Mouse (Mus musculus) embryonic fibroblast, embryonic 13.5 days (primary cell): ENCODE measurements at regions not wholly inside any gene's neighbourhood (a gene's known extent, or its start where the extent isn't known, plus 50 kb on each side); places are given as distances from the start of the nearest gene placed in this dataset.

ENCODE experiments used
- H3K27ac ChIP-seq: 2 replicates; pipeline ENCODE4 v1.5.1; 2012; ENCODE audit warnings: low read length, control low read depth, inconsistent platforms; ENCODE audit not compliant: insufficient read depth
- H3K4me1 ChIP-seq: 2 replicates; pipeline ENCODE4 v1.6.1; 2011; ENCODE audit warnings: low read length; ENCODE audit not compliant: control insufficient read depth, insufficient read depth
- H3K4me3 ChIP-seq: 2 replicates; pipeline ENCODE4 v1.5.1; 2011; ENCODE audit warnings: mild to moderate bottlenecking, control low read depth, low read length; ENCODE audit not compliant: insufficient read depth
- CTCF ChIP-seq: IDR thresholded peaks from 2 replicates; pipeline ENCODE4 v1.5.1; 2011; ENCODE audit warnings: mild to moderate bottlenecking, control low read depth, low read length, moderate library complexity, borderline replicate concordance; ENCODE audit not compliant: insufficient read depth
- POLR2A ChIP-seq: IDR thresholded peaks from 2 replicates; pipeline ENCODE4 v1.6.1; 2011; ENCODE audit warnings: low read depth, mild to moderate bottlenecking, control low read depth, low read length, moderate library complexity

DNA sequence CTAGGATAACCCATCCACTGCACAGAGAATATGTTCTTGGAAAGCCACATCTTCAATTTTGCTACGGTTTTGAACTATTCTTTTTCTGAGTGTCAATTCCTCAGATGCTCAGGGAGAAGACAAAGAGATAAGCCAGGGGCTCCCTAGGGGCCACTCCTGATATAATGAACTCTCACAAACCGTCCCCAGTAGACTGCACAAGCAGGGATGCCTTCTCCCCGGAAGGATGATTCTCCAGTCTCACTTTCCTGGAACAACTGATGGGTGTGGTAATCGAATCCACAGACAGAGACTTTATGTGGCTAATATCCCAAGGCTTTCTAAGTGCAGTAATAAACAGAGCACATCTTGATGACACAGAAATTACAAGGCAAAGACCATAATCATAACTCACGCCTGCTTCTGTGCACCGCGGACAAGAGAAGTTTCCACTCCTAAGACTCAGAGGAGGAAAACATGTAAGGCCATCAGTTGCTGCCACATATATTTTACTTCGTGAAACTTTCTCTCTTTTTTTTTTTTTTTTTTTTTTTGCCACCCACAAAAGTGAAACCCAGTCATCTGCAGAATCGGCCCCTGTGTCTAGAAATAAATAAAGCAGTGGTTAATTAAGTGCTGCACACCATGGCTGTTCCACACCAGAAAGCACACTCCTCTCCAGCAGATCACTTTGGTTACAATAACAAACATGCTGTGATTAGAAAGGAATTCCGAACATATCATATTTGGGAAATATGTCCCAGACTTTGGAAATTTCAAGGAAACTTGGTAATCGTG is 433.8 kb downstream of the Gsdmc2 start:
- H3K4me1 ChIP-seq = peaks cover 8% of the 10 kb centered on the region; the same call in 1 of the 2 replicates
- H3K4me3 ChIP-seq = no peak overlapping the region
- peak overlapping the region; percentile 71 for H3K27ac ChIP-seq
- no peak for TF ChIP-seq CTCF
- no peak for TF ChIP-seq POLR2A

DNA sequence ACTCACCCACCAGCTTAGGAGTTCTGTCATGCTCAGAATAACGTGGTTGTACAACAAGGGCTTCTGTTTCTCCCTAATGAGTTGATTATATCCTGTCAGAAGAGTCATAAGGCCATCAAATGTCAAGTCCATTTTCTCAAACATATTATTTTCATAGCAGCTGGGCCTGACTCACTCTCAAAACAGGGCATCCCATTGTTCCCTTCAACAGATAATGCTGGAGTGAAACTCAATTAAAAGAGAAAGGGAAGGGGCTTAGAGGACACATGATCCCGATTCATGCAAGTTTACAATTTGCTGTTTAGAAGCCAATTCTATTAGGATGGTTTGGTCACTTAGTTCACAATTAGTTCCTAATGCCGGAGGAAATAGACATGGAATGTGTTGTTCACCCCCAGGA is 444.5 kb downstream of the Gsdmc2 start:
- no peak overlapping the region for H3K4me3 ChIP-seq
- peaks cover 2% of the 10 kb centered on the region; the same call in 1 of the 2 replicates for H3K4me1 ChIP-seq
- TF ChIP-seq POLR2A = no peak
- H3K27ac ChIP-seq = peak overlapping the region; percentile 79

DNA sequence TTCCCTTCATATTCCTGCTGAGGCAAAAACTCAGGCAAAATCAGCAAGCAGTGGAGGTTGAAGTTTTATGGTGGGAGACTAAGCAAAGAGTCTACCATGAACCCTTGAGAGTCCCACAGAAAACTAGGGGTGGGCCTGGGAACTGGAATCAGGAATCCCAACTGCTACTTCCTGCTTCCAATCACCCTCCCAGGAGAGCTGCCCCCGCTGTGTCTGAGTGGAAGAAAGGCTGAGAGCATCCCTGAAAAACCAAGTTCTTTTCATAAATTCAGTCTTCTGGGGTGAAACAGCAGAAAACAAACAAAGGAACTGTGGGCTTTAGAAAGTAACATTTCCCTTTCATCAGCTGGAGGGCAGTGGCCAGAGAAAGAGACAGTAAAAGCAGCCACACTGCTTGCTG is 445.0 kb downstream of the Gsdmc2 start:
- H3K4me1 ChIP-seq = peaks cover 2% of the 10 kb centered on the region; the same call in 1 of the 2 replicates
- H3K4me3 ChIP-seq = no peak overlapping the region
- H3K27ac ChIP-seq = peak overlapping the region; percentile 79
- TF ChIP-seq CTCF (no peak), POLR2A (no peak)

DNA sequence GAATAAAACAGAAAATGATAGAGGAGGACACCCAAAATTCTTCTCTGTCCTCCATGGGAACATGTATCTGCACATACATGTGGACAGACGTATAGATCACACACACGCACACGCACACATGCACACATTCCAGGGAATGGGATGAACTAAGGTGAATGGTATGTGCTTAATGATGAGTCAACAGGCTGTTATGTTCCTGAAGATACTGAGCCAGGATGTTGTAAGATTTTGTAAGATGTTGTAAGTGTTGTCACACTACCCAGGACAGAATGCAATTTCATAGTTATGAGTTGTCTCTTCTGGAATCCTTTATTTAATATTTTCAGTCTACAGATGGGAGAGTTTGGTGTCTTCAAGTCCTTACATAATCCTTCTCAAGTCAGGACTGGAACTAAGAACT is 447.5 kb downstream of the Gsdmc2 start:
- TF ChIP-seq CTCF = no peak
- TF ChIP-seq POLR2A = no peak
- Histone ChIP-seq H3K4me1 (peaks cover 2% of the 10 kb centered on the region; the same call in 1 of the 2 replicates), H3K27ac (peak overlapping the region; percentile 52; the same call in 1 of the 2 replicates), H3K4me3 (no peak overlapping the region)

DNA sequence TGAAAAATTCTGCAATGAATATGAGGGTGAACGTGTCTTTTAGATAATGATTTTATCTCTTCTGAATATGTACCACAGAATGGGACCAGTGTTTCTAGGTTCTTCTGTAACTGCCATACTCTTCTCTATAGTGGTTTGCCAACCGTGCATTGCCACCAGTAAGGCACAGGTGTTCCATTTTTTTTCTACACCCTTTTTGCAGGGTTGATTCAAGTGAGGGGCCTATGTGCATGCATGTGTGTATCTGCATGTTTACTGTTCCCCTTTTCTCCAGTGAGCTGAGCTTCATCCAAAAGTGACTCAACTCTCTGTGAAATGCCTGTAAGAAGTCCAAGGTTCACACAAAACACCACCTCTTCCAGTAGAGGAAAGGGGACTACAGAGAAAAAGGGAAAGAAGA is 467.7 kb downstream of the Gsdmc2 start:
- Histone ChIP-seq H3K27ac (no peak overlapping the region), H3K4me1 (no peaks in the 10 kb centered on the region), H3K4me3 (no peak overlapping the region)
- no peak for TF ChIP-seq POLR2A
- no peak for TF ChIP-seq CTCF

DNA sequence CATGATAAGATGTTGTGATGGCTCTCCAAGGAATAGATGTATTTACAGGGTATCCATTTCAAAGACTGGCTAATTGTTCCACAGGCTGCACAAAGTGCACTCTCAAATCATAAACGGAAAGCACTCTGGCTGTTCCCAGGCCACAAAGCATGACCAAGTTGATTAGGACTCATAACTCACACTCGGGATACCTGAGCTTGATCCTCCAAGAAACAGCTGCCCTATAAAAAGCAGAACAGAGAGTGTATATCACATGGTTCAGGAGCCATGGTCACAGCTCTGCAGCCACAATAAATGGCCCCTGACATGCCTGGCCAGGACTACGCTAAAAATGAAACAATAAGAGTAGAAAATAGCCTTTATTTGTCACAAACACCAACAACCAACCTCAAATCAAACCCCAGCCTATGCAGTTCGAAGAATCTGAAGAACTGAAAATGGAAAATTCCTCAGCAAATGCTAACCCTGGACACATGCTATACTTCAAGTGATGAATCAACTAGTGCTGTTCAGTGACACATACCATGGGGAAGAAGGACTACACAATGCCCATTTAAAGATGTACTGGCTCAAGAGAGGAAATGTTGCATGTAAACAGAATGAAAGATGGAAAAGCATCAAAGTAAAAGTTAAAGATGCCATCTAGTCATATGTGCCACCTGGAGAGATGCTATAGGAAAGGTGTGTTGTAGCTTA is 473.5 kb downstream of the Gsdmc2 start:
- no peak for TF ChIP-seq POLR2A
- TF ChIP-seq CTCF = no peak
- H3K4me3 ChIP-seq = no peak overlapping the region
- H3K4me1 ChIP-seq = no peaks in the 10 kb centered on the region
- H3K27ac ChIP-seq = no peak overlapping the region

DNA sequence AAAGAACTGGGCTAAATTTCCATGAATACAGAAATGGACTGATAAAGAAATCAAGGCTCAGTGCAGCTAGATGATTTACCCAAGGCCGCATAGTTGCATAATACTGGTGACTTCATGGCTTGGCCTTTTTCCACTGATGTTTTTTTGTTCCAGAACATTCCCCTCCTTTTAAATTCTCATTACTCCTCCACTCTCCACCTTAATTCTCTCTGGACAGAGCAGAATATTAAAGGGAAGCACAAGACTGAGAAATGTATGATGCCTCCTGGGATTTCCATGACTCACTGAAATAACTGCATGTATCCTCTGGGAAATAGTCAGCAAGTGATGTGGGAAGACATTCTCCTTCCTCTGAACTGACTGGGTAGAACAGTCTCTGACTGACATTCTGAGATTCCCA is 480.5 kb downstream of the Gsdmc2 start:
- H3K4me1 ChIP-seq = no peaks in the 10 kb centered on the region
- no peak overlapping the region for H3K4me3 ChIP-seq
- peak overlapping the region; percentile 70 for H3K27ac ChIP-seq
- TF ChIP-seq CTCF (no peak), POLR2A (no peak)

DNA sequence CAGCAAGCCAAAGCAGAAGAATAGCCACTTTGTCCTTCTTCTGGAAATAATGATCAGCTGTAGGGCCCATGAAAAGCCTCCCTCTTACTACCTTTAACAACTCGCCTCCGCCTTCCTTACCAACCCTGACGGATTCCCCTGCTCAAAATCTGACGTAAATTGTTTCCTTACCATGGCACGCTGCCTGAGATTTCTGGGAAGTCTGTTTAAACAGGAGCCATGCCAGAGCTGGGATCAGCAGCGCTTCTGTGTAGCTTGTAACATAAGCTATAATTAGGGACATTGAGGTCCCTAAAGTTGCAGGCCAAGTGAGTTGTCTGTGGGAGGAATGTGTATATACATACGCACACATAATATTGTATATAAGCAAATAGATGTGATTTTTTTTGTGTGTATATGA is 484.6 kb downstream of the Gsdmc2 start:
- Histone ChIP-seq H3K4me1 (no peaks in the 10 kb centered on the region), H3K27ac (no peak overlapping the region), H3K4me3 (no peak overlapping the region)
- TF ChIP-seq POLR2A (no peak), CTCF (no peak)

DNA sequence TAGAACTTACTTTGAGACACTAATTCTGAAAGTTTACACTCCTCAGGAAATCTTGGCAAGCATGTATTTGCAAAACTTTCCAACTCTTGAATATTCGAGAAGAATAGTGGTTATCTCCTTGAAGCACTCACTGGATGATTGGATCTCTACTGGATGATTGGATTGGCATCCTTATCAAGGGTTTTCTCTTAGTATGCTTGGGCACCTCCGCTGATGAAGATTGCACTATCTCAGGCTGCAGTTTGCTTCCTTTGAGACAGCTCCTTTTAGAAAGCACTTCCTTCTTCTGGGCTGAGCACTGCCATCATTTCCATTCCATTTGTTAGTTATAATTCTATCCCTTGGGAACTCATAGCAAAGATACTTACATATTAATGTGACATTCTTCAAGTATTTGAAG is 503.2 kb downstream of the Gsdmc2 start:
- no peak overlapping the region for H3K4me3 ChIP-seq
- peak overlapping the region; percentile 15; the same call in 1 of the 2 replicates for H3K27ac ChIP-seq
- TF ChIP-seq POLR2A (no peak), CTCF (no peak)
- peaks cover 4% of the 10 kb centered on the region; the same call in 1 of the 2 replicates for H3K4me1 ChIP-seq
